Mouse (Mus musculus): ENCODE results near the gene Sacm1l.

The Sacm1l gene

DNA sequence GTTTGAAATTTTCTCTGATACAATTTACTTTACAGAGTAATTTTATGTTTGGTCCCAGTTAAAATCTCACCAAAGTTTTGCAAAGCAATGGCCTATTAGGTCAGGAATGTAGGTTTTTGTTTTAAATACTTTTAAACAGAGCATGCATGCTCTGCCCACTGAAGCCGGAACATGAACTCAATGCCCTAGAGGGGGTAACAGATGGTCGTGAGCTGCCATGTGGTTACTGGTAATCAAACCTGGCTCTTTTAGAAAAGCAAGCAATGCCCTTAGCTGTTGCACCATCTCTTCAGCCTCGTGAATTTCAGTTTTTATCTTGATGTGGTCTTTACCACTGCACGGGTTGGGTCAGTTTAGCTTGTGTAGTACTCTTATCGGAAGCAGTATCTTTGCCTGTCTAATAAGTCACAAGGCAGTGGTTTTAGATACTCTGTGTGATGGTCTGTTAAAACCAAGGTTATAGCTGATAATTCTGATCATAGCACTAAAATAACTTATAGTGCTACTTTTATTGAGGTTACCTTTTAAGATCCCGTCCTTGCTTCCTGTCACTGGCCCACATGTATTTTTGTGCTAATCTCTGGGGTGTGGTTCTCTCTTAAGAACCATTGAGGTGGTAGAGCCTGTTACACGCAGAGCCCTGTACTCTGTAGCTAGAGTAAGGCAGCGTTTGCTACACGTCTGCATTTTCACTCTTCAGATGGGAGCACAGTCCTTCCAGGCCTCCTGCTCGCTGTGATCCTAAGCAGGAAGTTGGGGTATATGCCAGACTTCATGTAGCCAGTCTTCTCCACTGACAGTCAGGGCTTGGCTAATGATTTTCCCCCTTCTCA, 48.0 kb downstream of the Sacm1l start:
- no peak for DNase-seq (ENCODE audit: low spot score in 2 of 2)

DNA sequence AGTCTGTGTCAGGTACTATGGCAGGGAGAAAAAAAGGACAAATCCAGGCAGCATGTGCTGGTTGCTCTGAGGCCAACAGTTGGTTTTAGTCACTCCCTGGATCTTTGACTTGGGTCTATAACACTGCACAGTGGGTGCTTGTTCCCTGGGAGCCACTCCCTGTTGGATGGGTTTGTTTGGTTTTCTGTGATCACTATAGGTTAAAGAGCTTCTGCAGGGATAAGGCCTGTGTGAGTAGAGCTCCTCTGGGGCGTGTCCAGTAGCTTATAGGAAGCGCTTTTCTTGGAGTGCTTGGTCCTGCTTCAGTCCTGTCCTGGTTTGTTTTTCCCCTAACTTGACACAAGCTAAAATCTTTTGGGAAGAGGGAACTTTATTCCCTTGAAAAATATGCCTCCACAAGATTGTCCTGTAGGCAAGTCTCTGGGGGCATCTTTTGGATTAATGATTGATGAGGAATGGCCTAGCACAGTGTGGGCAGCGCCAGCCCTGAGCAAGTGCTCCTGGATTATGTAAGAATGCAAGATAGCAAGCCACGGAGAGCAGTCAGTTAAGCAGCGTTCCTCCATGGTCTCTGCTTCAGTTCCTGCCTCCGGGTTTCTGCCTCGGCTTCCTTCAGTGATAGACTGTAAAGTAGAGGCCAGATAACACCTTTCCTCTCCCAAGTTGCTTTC, 59.8 kb downstream of the Sacm1l start:
- no peak for DNase-seq (ENCODE audit: low spot score in 2 of 2)

DNA sequence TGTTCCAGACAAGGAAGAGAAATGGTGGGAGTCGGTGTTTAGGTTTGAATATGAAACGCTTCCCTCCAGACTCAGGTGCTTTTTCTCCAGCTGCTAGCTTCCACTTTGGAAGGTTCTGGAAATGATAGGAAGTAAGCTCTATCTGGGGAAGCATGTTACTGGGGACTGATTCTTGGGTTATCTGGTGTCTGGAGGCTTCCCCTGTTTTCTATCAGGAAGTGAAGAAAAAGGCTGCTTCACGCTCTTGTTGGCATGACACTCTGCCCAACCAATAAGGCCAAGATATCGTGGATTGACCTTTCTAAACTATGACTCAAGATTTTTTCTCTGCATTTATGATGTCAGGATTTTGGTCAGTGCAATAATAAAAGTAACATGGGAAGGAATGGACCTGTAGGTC, 65.6 kb downstream of the Sacm1l start:
- no peak for DNase-seq (ENCODE audit: low spot score in 2 of 2)

DNA sequence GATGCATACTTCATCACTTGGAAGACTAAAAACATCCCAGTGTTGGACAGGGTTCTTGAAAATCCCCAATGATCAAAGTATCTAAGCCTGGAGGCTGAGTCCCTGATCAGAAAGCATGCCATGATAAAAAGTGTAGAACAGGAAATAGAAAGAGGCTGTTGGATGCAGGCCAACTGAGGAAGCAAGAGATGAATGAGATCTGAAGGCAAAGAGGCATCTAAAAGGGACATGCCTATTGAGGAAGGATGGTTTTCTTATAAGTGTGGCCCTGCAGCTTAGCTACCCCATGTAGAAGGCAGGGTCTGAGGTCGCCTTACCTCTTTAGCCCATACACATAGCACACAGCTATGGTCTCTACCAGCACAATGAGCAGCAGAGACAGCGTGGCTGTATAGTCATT, 67.4 kb downstream of the Sacm1l start:
- no peak for DNase-seq (ENCODE audit: low spot score in 2 of 2)

DNA sequence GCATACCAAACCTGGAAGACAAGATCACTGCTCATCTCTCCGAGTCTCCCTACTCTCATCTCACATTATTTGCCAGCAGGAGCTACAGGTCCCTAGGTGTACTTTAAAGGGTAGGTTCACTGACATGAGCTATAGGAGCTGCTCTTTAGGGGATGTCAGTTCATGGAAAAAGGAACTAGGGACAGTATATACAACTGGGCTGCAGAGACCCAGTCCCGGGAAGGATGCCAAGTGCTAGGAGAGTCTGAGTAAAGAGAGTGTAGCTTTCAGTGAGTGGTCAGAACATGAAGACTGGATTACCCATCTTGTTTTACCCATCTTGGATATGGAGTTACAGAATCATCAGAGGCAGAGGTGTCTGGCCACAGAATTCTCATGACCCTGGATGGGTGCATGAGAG, 67.8 kb downstream of the Sacm1l start:
- DNase-seq (ENCODE audit: low spot score in 2 of 2) = no peak

DNA sequence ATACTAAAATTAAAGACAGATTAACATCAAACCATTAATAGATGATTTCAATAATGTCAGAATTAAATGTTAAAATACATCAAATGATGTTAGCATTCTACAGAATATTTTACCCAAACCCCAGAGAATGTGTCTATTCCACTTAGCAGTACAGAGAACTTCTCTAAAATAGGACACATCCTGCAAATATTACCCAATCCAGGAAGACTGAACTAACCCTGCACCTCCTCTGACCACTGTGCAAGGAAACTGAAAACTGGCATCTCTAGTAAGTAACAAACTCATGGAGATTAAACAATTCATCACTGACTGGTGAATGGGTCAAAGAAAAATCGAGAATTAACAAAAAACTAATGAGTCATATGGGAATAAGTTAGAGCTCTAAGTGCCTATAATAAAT, 72.0 kb downstream of the Sacm1l start:
- DNase-seq (ENCODE audit: low spot score in 2 of 2) = no peak

DNA sequence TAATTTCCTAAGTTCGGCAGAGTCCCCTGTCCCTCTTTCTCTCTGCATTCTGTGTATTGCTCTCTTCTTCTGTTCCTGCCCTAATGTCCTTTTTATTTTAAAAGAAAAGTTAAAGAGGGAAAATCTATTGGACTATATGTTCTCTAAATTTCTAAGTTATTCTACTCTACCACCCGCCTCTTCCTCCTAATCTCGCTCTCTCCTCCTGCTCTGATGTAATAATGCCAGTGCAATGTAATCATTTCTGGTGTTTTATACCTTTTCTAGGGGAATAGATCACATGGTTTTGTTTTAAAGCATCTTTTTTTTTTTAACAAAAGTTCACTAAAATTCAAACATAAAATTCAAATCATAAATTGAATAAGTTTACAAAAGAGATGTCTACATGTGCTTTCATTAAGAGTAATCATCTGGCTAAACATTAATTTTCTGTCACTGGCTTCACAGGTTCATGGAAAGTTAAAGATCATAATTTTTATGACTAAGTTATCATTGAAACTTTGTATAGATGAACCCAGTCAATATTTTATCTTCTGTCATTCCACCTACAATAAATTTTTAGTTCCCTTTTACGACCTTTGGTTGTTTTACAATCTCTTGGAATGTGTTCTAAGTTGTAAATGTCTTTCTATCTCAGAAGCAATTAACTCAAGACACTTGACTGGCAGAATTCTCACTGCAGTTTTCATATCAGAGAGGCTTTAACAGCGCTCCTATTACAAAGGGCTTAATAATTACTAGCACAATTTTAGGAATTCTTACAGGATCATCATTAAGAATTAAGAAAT, 90.9 kb downstream of the Sacm1l start:
- DNase-seq (ENCODE audit: low spot score in 2 of 2) = no peak

DNA sequence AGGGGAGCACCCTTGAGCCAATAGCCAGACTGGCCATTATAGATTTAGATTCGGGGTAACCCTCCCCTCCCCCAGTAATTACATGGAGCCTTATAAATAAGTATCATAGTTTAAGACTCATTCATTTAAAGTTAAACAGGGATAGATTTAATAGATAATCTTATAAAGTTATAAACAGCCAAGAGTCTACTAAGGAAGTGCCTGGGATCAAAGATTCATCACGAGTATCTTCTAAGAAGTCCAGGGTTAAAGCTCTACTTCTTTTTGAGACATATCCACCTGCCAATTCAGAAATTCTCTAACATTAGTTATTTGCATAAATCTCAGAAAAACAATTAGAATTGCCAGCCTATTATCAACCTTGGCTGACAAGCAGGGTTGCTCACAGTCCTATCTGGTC, 95.2 kb downstream of the Sacm1l start:
- DNase-seq (ENCODE audit: low spot score in 2 of 2) = no peak

DNA sequence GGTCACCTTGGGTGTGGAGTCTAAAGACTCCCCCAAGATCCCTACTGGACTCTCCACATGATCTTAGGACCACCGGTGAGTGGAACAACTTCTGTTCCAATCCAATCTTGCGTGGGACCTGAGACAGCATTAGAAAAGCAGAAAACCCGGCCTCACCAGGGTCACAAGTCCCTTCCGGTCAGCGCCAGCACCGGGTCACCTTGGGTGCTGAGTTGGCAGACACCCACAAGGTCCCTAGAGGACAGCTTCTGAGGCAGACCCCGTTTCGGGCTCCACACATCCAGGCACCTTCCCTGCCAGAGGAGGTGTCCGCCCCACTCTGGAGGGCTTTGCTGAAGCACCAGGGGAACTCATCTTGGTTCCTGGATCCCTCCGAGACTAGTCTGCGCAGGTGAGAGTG, 96.3 kb downstream of the Sacm1l start:
- no peak for DNase-seq (ENCODE audit: low spot score in 2 of 2)

DNA sequence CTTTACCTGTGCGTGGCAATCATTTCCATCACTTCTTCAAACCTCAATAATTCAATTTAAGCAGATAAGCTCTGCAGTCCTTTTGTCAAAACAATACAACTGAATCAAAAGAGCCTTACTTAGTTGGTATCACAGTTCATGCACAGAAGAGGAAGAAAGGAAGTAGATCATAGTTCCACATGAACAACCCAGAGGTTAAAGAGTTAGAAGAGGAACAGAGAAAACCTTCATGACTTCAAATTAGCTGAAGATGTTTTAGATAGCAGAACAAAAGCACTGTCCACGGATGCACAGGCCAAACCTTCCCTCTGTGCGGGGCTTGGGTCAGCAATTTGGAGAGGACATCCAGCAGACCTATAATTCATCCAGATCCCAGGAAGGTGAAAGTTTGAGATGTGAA, 102.1 kb downstream of the Sacm1l start:
- no peak for DNase-seq (ENCODE audit: low spot score in 2 of 2)

DNA sequence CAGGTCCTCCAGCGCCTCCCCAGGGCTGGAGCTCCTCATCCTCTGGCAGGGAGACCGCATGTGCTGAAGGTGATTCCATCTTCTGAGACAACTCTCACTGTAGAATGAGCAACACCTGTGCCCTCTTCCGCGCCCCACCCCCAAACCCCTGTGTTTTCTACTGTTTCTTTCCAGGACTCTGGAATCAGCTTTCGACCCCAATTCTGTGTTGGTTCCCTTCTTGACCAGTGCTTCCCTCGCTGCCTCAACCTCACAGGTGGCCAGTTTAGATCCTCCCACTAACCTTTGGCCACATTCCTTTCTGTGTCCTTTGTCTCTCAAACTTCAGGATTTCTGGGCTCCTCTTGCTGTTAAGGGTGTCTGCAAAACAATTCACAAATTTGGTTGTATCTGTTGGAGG, 102.7 kb downstream of the Sacm1l start, which contains the start of gene Slc6a20b:
Gene Slc6a20b, minus strand, starts transcription at position 285 of the 400 bp plus-strand sequence.
- DNase-seq (ENCODE audit: low spot score in 2 of 2) = no peak

DNA sequence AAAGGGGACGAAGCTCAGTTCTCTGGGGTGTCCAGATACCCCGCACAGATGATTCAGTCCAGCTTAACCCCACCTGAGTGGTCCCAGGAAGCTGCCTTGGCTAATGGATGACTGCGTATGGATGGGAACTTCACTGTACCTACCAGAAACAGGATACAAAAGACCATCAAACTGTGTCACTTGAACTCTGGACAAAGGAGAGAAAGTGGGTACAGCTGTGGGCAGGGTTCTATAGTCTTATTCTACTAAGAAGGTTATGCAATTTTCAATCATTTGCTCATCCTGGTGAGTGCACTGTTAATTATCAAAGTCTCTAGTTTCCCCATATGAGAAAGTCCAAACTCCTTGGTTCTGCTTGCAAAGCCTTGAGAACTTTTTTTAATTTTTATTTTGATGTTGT, 103.4 kb downstream of the Sacm1l start:
- DNase-seq (ENCODE audit: low spot score in 2 of 2) = no peak

DNA sequence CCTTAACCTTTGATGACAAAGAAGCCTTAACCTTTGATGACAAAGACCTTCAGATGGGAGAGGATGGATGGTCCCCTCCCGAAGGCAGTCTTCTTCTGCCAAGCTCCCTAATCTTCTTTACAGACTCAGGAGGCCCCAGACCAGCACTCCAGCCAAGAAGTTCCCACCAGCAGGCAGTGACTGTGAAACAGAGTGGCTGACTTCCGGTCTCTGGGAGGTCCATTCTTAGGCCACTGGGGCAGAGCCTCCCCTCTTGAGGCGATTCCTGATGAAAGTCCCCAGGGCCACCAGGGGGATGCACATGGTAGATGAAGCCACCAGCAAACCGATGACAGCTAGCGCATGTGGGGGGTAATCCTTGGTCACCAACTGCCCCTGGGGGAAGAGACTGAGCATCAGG, 107.2 kb downstream of the Sacm1l start:
- no peak for DNase-seq (ENCODE audit: low spot score in 2 of 2)

DNA sequence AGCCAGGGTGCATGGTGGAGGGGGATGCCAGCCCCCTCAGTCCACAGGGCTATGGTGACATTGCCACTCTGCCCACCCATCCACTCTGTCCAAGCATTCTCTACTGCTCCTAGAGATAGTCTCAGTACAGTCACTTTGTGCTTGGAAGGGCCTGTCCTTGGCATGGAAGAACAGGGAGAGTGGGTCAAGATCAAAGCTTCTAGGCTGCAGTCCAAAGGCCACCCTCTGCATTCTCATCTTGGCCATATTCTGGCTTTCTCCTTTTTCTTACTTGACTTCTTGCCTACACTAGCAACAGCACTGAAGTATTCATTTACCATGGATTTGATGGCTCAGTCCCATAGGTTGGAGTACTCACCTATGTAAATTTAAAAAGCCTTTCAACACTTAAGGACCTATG, 108.7 kb downstream of the Sacm1l start:
- no peak for DNase-seq (ENCODE audit: low spot score in 2 of 2)

DNA sequence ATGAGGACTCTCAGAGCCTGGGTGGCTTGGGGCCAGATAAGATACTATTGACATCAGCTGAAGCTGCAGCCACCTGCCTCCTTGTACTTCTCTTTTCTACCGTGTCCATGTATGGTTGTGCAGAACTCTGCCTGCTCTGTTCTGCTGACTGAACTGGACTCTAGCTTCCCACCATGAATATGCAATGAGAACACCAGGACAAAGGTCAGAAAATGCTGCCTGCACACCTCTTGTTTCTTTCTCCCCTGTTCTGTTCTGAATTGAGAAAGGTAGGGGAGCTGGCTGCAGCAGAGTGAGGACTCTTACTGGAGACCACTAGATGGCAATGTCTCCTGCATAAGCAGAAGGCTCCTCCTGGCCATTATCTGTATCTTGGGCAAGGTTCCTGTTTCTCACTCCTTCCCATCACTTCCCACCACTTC, 109.1 kb downstream of the Sacm1l start:
- DNase-seq (ENCODE audit: low spot score in 2 of 2) = peak in 1 of 2 experiments; percentile 39

DNA sequence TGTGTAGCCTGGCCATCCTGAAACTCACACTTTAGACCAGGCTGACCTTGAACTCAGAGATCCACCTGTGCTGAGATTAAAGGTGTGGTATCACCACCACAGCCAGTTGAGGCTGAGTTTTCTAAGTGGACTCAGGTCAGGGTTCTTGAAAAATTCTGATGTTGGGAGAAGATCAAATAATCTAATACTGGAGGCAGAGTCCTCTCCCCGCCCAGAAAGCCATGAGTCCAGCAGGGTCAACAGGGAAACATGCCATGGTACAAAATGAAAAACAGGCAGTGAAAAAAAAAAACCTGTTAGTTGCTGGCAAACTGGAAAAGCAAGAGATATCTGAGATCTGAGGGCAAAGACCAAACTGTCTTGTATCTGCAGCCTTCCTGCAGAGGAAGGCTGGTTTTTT, 110.5 kb downstream of the Sacm1l start:
- no peak for DNase-seq (ENCODE audit: low spot score in 2 of 2)
